Mouse (Mus musculus) left cerebral cortex, adult 2 months (tissue): ENCODE measurements around the gene Ak2. TPM values are rescaled to one million over a fixed set of nuclear protein-coding genes. Genes with fewer than 3 reads are reported as not detected.

Source experiments
- DNase-seq, 2 experiments: peaks; one replicate each; pipeline ENCODE4 v3.0.0; 2021 to 2022; ENCODE audit warnings: low spot score in 2 of 2, mixed read lengths in 1 of 2; ENCODE audit errors: extremely low spot score in 1 of 2
- H3K27ac ChIP-seq: fragments of 200-600 bp; 2 replicates; pipeline ENCODE4 v1.8.1; 2022
- H3K4me3 ChIP-seq: fragments of 200-600 bp; 2 replicates; pipeline ENCODE4 v1.8.1; 2022
- CTCF ChIP-seq: fragments of 200-600 bp; IDR thresholded peaks from 2 replicates; pipeline ENCODE4 v1.8.1; 2022; ENCODE audit warnings: antibody characterized with exemption, mild to moderate bottlenecking, moderate library complexity
- intact Hi-C: fragments of 180-260 bp; cut with DNase I; formaldehyde crosslinking; loops from one replicate; pipeline ENCODE4 v1.15.1; 2025
- total RNA-seq, 2 experiments: library from RNA; stranded (reverse); gene quantifications; 2 replicates each; pipeline ENCODE4 v1.2.3; 2021

Gene Ak2
- total RNA-seq, 2 experiments from 2014 or later: 25.7 to 30.4 TPM

DNA sequence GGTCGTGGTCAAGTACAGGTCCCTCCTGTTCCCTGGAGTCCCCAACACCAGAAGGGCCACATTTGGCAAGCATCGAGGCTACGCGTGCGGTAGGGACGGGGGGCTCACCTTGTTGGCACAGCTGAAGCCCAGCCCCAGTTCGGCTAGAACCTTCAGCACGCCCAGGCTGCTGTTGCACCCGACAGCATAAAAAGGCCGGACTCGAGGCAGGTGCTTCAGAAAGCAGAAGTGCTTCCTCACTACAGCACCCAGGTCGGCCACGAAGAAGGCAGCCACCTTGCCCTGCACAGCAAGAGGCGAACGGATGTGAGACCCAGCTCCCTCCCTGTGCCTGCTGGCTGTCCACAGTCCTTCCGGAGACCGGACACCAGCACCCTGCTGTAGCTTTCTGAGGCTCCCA, 32.1 kb upstream of the Ak2 start:
- Histone ChIP-seq H3K27ac (no peak overlapping the region), H3K4me3 (no peak overlapping the region)
- TF ChIP-seq CTCF: no peak
- no peak for DNase-seq
- intact Hi-C loops: no loop called here

DNA sequence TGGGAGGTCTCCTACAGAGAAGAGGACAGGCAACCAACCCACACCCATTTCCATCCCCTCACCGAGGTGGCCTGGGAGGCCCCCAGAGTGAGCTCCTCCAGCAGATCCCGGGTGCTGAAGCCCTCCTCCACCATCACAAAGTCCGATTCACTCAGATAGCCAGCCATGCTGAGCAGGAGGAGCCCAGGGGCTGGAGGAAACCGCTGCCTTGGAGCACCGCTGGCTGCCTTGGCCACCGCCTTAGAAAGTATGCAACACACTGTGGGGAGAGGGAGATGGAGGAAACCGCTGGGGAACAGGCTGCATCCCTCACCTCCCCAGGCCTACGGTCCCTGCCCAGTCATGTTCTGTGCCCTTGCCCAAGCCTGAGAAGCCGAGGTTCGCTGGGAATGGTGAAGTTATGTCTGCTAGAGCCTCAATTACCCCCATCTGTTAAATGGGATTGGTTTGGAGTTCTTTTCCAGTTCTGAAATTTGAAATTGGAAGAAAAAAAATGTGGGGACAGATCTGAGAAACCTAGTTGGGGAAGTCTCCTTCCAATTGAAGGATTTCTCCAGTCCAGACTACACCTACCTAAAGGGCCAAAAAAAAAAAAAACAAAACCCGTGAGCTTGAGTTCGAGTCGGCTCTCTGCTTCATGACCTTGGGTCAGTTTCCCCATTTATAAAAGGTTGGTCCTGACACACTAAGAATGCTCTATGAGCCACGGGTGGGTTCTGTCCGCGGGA, 30.3 kb upstream of the Ak2 start:
- DNase-seq: no peak
- Histone ChIP-seq H3K4me3 (peak overlapping the region; percentile 74), H3K27ac (peak overlapping the region; percentile 75)
- no peak for TF ChIP-seq CTCF
- intact Hi-C loops: no loop called here

DNA sequence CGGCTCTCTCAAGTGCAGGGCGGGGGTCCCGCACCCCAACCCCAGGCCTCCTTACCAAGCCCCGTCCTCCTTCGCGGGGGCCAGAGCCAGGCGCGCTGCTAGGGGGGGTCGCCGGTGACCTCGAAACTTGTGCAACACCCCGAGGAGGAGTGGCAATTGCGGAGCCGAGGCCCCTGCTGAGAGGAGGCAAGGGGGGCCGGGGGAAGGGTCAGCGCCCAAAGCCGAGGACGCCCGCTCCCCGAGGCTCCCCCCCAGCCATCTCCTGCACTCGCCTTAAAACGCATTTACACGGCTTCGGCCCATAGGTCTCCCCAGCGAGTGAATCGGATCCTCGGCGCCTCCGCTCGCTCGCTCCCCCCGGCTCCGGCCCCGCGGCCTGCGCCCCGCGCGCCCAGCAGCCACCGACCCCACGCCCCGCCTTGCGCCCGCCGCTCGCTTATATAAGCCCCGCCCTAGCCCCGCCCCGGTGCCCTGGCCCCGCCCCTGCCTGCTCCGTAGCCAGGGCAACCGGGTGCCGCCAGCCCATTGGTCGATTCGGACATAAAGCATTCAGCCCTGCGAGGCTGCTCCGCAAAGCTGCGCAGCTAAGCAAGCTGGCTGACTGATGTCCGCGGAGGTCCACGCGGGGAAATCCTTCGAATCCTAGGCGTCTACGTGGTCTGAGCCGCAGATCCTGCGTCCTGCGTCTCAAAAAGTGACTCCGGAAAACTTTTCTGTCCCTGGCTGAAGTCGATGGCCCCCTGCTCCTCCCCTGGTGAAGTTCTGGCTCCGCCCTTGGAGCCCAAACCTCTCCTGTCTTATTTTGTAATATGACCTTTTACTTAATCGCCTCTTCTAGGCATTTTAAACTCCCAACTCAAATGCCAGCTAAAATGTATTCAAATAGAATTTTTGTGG, 29.5 kb upstream of the Ak2 start, which contains the start of gene Azin2:
Gene Azin2, minus strand, starts transcription at position 414 of the 897 bp plus-strand sequence.
- intact Hi-C loops: no loop called here
- H3K27ac ChIP-seq: peak within 1 kb of the TSS; percentile 75

DNA sequence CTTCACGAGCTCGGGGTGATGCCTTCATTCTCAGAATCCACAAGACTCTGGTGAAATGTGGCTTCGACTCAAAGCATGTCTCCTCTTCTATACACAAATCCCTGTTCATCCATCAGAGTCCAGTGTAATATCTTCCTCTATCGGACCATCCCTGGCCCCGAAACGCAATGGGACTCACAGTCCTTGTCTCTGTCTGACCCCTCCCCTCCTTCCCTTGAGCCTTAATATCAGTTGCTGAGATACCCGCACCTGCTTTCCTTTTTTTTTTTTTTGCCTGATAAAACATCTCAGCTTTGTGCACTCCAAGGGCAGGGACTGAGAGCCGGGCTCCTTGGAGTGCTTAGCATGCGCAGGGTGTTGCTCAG, 28.9 kb upstream of the Ak2 start:
- TF ChIP-seq CTCF: no peak
- intact Hi-C loops: no loop called here
- peak overlapping the region; percentile 74 for H3K4me3 ChIP-seq
- DNase-seq: no peak
- H3K27ac ChIP-seq: peak overlapping the region; percentile 58; the same call in 1 of the 2 replicates

More for the DNA sequence above, 29.5 kb upstream of the Ak2 start, which contains the start of gene Azin2:
- no peak for TF ChIP-seq CTCF
- peak; percentile 91 to 92 for DNase-seq
- H3K4me3 ChIP-seq: peak within 1 kb of the TSS; percentile 74

DNA sequence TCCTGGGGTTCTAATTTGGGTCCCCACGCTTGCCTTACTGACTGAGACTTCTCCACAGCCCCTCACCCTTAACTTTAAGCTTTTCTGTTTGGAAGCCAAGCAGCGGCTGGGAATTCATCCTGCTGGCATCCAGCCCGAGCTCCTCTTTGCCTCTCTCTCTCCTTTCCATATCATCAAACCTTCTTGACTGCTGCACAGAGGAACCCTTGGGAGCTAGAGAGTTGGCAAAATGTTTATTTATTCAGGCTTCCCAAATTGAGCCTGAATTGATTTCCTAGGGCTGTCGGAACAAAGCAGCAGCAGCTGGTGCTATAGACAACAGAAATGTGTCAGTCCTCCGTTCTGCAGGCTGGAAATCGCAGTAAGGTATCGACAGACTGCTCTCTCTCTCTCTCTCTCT, 25.0 kb upstream of the Ak2 start:
- Histone ChIP-seq H3K4me3 (no peak overlapping the region), H3K27ac (no peak overlapping the region)
- no peak for TF ChIP-seq CTCF
- intact Hi-C loops: no loop called here
- no peak for DNase-seq

DNA sequence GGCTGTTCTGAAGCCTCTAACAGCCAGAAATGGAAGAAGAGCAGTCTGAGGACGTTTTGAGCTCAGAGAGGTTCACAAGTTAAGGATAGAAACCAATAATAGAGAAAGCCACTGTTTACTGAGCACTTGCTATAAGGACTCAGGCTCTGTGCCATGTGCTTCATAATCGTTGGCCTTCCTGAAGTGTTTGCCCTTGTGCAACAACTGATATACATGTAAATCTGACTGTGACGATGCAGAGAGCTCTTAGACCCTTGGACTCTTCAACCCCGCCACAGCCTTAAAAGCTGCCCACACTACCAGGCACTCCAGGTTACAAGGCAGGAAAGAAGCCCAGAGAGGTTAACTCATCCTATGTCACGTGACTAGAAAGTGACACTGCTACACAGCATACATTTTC, 22.7 kb upstream of the Ak2 start:
- no peak overlapping the region for H3K27ac ChIP-seq
- DNase-seq: no peak
- no peak overlapping the region for H3K4me3 ChIP-seq
- TF ChIP-seq CTCF: no peak
- intact Hi-C loops: no loop called here

DNA sequence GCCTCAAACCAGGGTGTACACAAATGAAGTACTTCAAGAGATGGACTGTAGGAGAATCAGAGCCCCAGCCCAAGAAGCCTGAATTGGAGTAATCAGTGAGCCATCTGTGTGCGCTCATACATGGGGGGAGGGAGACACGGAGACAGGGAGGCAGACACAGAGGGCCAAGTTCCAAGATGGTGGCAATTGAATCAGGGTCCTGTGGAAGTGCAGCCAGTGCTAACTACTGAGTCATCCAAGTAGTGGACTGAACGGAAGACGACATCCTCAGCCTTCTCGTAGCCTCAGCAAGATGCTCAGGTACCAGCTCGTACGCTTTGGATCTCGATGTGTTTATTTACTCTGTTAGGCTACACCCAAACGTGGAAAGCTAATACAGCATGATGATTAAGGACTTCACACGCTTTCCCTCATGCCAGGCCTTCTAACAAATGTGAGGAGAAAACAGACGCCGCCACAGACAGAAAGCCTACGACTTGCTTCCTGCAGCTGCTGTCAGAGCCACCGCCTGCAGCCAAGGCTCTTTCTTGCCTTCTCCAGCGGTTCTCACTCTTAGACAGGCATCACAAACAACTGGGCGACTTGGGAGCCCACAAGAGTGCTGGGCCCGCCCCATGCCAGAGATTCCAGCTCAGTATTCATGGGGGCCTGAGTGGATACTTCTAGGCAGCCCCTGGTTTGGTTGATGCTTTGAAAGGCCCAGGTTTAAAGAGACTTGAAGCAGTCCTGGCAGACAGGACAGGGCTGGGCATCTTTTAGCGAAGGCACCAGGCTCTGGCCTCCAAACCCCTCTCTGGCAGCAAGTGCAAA, 21.9 kb upstream of the Ak2 start:
- intact Hi-C loops: no loop called here
- Histone ChIP-seq H3K4me3 (no peak overlapping the region), H3K27ac (no peak overlapping the region)
- no peak for TF ChIP-seq CTCF
- DNase-seq: no peak

DNA sequence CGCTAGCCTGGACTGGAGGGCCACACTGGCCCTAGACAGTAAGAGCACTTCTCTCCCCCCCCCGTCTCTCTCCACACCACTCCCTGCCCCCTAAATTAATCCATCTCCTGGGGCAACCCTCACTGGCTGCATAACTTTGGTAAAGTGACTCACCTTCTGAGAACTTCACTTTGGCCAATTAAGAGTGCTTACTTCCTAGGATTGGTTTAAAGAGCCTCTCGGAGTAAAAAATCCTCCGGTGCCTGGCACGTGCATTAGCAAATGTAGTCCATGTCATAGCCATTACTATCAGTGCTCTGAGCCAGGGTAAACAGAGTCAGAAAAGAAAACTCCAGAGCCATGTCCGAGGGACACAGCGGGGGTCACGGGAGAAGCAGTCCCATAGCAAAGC, 21.3 kb upstream of the Ak2 start:
- H3K27ac ChIP-seq: no peak overlapping the region
- intact Hi-C loops: no loop called here
- no peak for DNase-seq
- no peak overlapping the region for H3K4me3 ChIP-seq
- no peak for TF ChIP-seq CTCF

DNA sequence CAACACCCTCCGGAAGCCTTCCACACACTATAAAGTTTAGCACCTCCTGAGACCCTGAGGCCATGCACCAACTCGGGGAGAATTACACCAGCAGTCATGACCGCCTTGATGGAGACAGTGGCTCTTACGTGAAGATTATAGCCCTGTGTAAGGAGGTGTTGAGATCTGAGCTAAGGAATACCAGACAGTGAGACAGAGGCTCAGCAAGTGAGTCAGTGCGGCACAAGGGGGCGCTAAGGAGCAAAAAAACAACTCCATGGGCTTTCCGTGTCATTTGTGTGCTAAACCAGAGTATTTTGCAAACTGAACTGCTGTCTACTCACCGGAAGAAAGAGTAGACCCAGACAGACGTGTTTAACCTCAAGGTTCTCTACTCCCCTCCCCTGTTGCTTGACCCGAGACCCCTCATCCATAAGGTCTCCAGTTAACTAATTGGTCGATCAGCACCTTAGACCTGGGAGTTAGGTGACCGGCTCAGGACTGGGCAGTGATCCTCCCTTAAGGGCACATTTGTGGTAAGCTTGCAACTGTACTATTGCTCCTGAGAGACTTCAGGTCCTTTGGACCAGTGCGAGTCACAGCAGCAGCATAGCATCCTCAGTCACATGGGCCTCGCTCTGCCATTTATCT, 20.6 kb upstream of the Ak2 start:
- peak; percentile 90 for TF ChIP-seq CTCF
- DNase-seq: peak; percentile 57 to 67

DNA sequence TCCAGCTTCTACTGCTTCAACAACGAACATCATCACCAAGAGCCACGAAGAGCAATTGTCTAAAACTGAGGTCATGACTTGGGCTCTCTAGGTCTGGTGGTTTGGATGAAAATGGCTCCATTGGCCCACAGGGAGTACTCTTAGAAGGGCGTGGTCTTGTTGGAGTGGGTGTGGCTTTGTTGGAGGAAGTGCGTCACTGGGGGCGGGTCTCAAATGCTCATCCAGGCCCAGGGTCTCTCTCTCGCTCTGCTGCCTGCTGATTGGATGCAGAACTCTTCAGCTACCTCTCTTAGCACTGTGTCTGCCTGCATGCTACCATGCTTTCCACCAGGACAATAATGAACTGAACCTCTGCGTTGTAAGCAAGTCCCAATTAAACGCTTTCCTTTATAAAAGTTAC, 17.1 kb upstream of the Ak2 start:
- TF ChIP-seq CTCF: no peak
- DNase-seq: no peak
- no peak overlapping the region for H3K27ac ChIP-seq
- H3K4me3 ChIP-seq: no peak overlapping the region
- intact Hi-C loops: no loop called here

More for the DNA sequence above, 20.6 kb upstream of the Ak2 start:
- intact Hi-C loops: loop anchor here (1.0 kb wide), 2 partner anchors 111 to 115 kb away; no protein-coding TSS in a partner anchor
- no peak overlapping the region for H3K27ac ChIP-seq
- no peak overlapping the region for H3K4me3 ChIP-seq

DNA sequence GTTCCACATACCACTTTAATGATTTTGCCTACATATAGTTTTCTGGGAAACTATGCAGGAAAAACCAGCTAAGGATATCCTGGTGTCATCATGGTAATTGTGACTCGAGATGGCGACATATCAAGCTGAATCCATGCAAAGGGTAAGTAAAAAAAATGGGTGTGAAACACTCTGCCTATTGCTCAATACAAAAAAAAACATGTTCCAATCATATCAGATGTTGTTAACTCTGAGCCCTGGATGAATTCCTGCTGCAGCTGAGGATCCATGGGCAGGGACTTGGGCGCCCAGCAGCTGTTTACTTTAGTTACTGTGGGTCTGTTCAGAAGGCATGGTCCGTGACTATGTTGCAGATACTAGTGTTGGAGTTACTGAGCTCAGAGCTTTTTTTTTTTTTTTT, 15.2 kb upstream of the Ak2 start:
- no peak overlapping the region for H3K4me3 ChIP-seq
- no peak for DNase-seq
- intact Hi-C loops: no loop called here
- no peak overlapping the region for H3K27ac ChIP-seq
- TF ChIP-seq CTCF: no peak
